Mouse (Mus musculus): ENCODE data around the gene Fez2. TPM values are rescaled to one million over a fixed set of nuclear protein-coding genes. Genes with fewer than 3 reads are reported as not detected.

The Fez2 gene
- polyA plus RNA-seq, 2 experiments: 33.6 to 44.1 TPM

GRCm38 (mm10) chr17:78389573-78389972 lies 28.4 kb downstream of the Fez2 start:
- TF ChIP-seq POLR2A (IDR thresholded peaks at IDR 0.05; ENCODE audit: borderline replicate concordance, extremely low read depth, insufficient read depth, insufficient read length): no peak
- Histone ChIP-seq H3K36me3 (ENCODE audit: control insufficient read depth, insufficient read depth, low read length) (0 out of 2 replicates have a peak, but pooled peaks cover 4% of the 10 kb centered on the region), H3K9ac (ENCODE audit: low read depth, low read length, severe bottlenecking) (no peak overlapping the region), H3K27me3 (ENCODE audit: control insufficient read depth, insufficient read depth, low read length) (no peaks in the 10 kb centered on the region), H3K4me3 (replicated peaks; ENCODE audit: low read length) (no peak overlapping the region), H3K4me1 (ENCODE audit: control insufficient read depth, insufficient read depth, low read length) (no peaks in the 10 kb centered on the region), H3K4me2 (replicated peaks; ENCODE audit: low read depth, low read length, severe bottlenecking) (no peak overlapping the region), H3K9me3 (ENCODE audit: control insufficient read depth, low read length) (no peaks in the 10 kb centered on the region), H3K27ac (replicated peaks; ENCODE audit: low read depth, low read length) (no peak overlapping the region)
- WGBS: 96% methylated on average over 5 of the region's 5 CpGs
- ATAC-seq (ENCODE audit: low FRiP score, low read depth) (no peak), DNase-seq (ENCODE audit: low spot score) (no peak)

- H3K4me3 ChIP-seq (replicated peaks; ENCODE audit: low read length): no peak overlapping the region
- no peaks in the 10 kb centered on the region for H3K27me3 ChIP-seq (ENCODE audit: control insufficient read depth, insufficient read depth, low read length)
- TF ChIP-seq POLR2A (IDR thresholded peaks at IDR 0.05; ENCODE audit: borderline replicate concordance, extremely low read depth, insufficient read depth, insufficient read length): no peak
- 74% methylated on average over 9 of the region's 9 CpGs for WGBS
- ATAC-seq (ENCODE audit: low FRiP score, low read depth) (no peak), DNase-seq (ENCODE audit: low spot score) (no peak)
- H3K36me3 ChIP-seq (ENCODE audit: control insufficient read depth, insufficient read depth, low read length): peaks cover 4% of the 10 kb centered on the region; the same call in 1 of the 2 replicates
- no peak overlapping the region for H3K27ac ChIP-seq (replicated peaks; ENCODE audit: low read depth, low read length)
- no peak overlapping the region for H3K9ac ChIP-seq (ENCODE audit: low read depth, low read length, severe bottlenecking)
- H3K4me2 ChIP-seq (replicated peaks; ENCODE audit: low read depth, low read length, severe bottlenecking): no peak overlapping the region
- no peaks in the 10 kb centered on the region for H3K4me1 ChIP-seq (ENCODE audit: control insufficient read depth, insufficient read depth, low read length)
- H3K9me3 ChIP-seq (ENCODE audit: control insufficient read depth, low read length): no peaks in the 10 kb centered on the region
Measured at GRCm38 (mm10) chr17:78388101-78388847, 29.7 kb downstream of the Fez2 start.

DNA sequence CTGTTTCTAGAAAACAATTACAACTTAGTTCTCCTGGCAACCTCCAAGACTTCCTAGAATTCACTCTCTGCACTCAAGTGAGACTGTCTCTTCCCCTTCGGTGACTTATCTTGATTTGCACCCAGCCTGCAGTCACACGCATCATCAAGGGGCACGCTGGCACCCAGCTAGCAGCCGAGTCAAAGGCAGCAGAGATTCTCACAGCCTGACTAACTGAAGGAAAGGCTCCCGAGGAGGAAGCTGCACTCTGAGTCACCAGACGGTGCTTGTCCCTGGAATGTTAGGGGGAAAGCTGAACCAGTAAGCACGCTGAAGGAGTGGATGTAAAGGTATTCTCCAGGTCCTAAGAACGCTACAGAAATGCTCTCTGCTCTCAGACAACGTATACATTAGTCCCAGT lies 30.3 kb downstream of the Fez2 start:
- no peak for ATAC-seq (ENCODE audit: low FRiP score, low read depth)
- 78% methylated on average over 9 of the region's 9 CpGs for WGBS

GRCm38 (mm10) chr17:78382321-78382720 lies 35.6 kb downstream of the Fez2 start:
- no peaks in the 10 kb centered on the region for H3K27me3 ChIP-seq (ENCODE audit: control insufficient read depth, insufficient read depth, low read length)
- no peaks in the 10 kb centered on the region for H3K4me1 ChIP-seq (ENCODE audit: control insufficient read depth, insufficient read depth, low read length)
- 88% methylated on average over 3 of the region's 3 CpGs for WGBS
- no peak overlapping the region for H3K4me3 ChIP-seq (replicated peaks; ENCODE audit: low read length)
- TF ChIP-seq POLR2A (IDR thresholded peaks at IDR 0.05; ENCODE audit: borderline replicate concordance, extremely low read depth, insufficient read depth, insufficient read length): no peak
- no peaks in the 10 kb centered on the region for H3K9me3 ChIP-seq (ENCODE audit: control insufficient read depth, low read length)
- H3K27ac ChIP-seq (replicated peaks; ENCODE audit: low read depth, low read length): no peak overlapping the region
- no peak overlapping the region for H3K9ac ChIP-seq (ENCODE audit: low read depth, low read length, severe bottlenecking)
- H3K36me3 ChIP-seq (ENCODE audit: control insufficient read depth, insufficient read depth, low read length): peaks cover 18% of the 10 kb centered on the region
- DNase-seq (ENCODE audit: low spot score) (no peak), ATAC-seq (ENCODE audit: low FRiP score, low read depth) (no peak)
- no peak overlapping the region for H3K4me2 ChIP-seq (replicated peaks; ENCODE audit: low read depth, low read length, severe bottlenecking)

More for the DNA sequence above, 30.3 kb downstream of the Fez2 start:
- no peak overlapping the region for H3K4me2 ChIP-seq (replicated peaks; ENCODE audit: low read depth, low read length, severe bottlenecking)
- DNase-seq (ENCODE audit: low spot score): no peak
- no peak overlapping the region for H3K27ac ChIP-seq (replicated peaks; ENCODE audit: low read depth, low read length)
- H3K4me1 ChIP-seq (ENCODE audit: control insufficient read depth, insufficient read depth, low read length): no peaks in the 10 kb centered on the region
- H3K9me3 ChIP-seq (ENCODE audit: control insufficient read depth, low read length): no peaks in the 10 kb centered on the region
- no peak overlapping the region for H3K9ac ChIP-seq (ENCODE audit: low read depth, low read length, severe bottlenecking)
- TF ChIP-seq POLR2A (IDR thresholded peaks at IDR 0.05; ENCODE audit: borderline replicate concordance, extremely low read depth, insufficient read depth, insufficient read length): no peak
- no peak overlapping the region for H3K4me3 ChIP-seq (replicated peaks; ENCODE audit: low read length)
- H3K36me3 ChIP-seq (ENCODE audit: control insufficient read depth, insufficient read depth, low read length): peaks cover 6% of the 10 kb centered on the region; the same call in 1 of the 2 replicates
- no peaks in the 10 kb centered on the region for H3K27me3 ChIP-seq (ENCODE audit: control insufficient read depth, insufficient read depth, low read length)

GRCm38 (mm10) chr17:78379730-78380245 lies 38.2 kb downstream of the Fez2 start:
- DNase-seq (ENCODE audit: low spot score) (no peak), ATAC-seq (ENCODE audit: low FRiP score, low read depth) (no peak)
- peaks cover 28% of the 10 kb centered on the region for H3K36me3 ChIP-seq (ENCODE audit: control insufficient read depth, insufficient read depth, low read length)
- no peak overlapping the region; the same call in 1 of the 2 replicates for H3K27ac ChIP-seq (replicated peaks; ENCODE audit: low read depth, low read length)
- H3K4me2 ChIP-seq (replicated peaks; ENCODE audit: low read depth, low read length, severe bottlenecking): no peak overlapping the region
- H3K27me3 ChIP-seq (ENCODE audit: control insufficient read depth, insufficient read depth, low read length): no peaks in the 10 kb centered on the region
- TF ChIP-seq POLR2A (IDR thresholded peaks at IDR 0.05; ENCODE audit: borderline replicate concordance, extremely low read depth, insufficient read depth, insufficient read length): no peak
- H3K9me3 ChIP-seq (ENCODE audit: control insufficient read depth, low read length): no peaks in the 10 kb centered on the region
- H3K9ac ChIP-seq (ENCODE audit: low read depth, low read length, severe bottlenecking): no peak overlapping the region
- no peak overlapping the region for H3K4me3 ChIP-seq (replicated peaks; ENCODE audit: low read length)
- 87% methylated on average over 11 of the region's 11 CpGs for WGBS
- H3K4me1 ChIP-seq (ENCODE audit: control insufficient read depth, insufficient read depth, low read length): no peaks in the 10 kb centered on the region

All from limb, embryonic 14.5 days (tissue).